Mouse (Mus musculus): ENCODE results near the gene Bdkrb1. TPM values are rescaled to one million over a fixed set of nuclear protein-coding genes. Genes with fewer than 3 reads are reported as not detected.

Gene Bdkrb1
- polyA plus RNA-seq (2016; fragmentation: Nextera tagmentation; extraction: Ambion mirVana), result not detected in 2 replicates

GRCm38 (mm10) chr12:105602581-105603210 lies at the start of gene Bdkrb1:
Bdkrb1 (plus strand) TSS chr12:105603085.
- Histone ChIP-seq H3K9ac (replicated peaks) (no peak within 1 kb of the TSS), H3K4me3 (no peak within 1 kb of the TSS), H3K27ac (replicated peaks) (no peak within 1 kb of the TSS), H3K36me3 (no peaks in the 10 kb centered on the region), H3K4me2 (replicated peaks) (no peak within 1 kb of the TSS), H3K9me3 (no peaks in the 10 kb centered on the region), H3K27me3 (peaks cover 61% of the 10 kb centered on the region), H3K4me1 (peaks cover 21% of the 10 kb centered on the region)
- 82% methylated on average over 11 of the region's 11 CpGs for WGBS
- no peak for ATAC-seq (ENCODE audit: low FRiP score, low read depth)

GRCm38 (mm10) chr12:105554151-105554772 lies 48.6 kb upstream of the Bdkrb1 start:
- Histone ChIP-seq H3K27ac (replicated peaks) (no peak overlapping the region), H3K36me3 (no peaks in the 10 kb centered on the region), H3K9ac (replicated peaks) (no peak overlapping the region), H3K4me3 (no peak overlapping the region), H3K9me3 (no peaks in the 10 kb centered on the region), H3K4me2 (replicated peaks) (no peak overlapping the region), H3K27me3 (no peaks in the 10 kb centered on the region; the same call in 1 of the 2 replicates), H3K4me1 (0 out of 2 replicates have a peak, but pooled peaks cover 4% of the 10 kb centered on the region)
- ATAC-seq (ENCODE audit: low FRiP score, low read depth), result no peak
- 87% methylated on average over 8 of the region's 8 CpGs for WGBS

GRCm38 (mm10) chr12:105555172-105555571 lies 47.7 kb upstream of the Bdkrb1 start:
- H3K27me3 ChIP-seq, result no peaks in the 10 kb centered on the region; the same call in 1 of the 2 replicates
- H3K4me3 ChIP-seq, result no peak overlapping the region
- 0 out of 2 replicates have a peak, but pooled peaks cover 4% of the 10 kb centered on the region for H3K4me1 ChIP-seq
- H3K27ac ChIP-seq (replicated peaks), result no peak overlapping the region
- no peaks in the 10 kb centered on the region for H3K36me3 ChIP-seq
- H3K9me3 ChIP-seq, result no peaks in the 10 kb centered on the region
- WGBS, result 79% methylated on average over 5 of the region's 5 CpGs
- no peak overlapping the region for H3K9ac ChIP-seq (replicated peaks)
- H3K4me2 ChIP-seq (replicated peaks), result no peak overlapping the region
- ATAC-seq (ENCODE audit: low FRiP score, low read depth), result no peak

- Histone ChIP-seq H3K9ac (replicated peaks) (no peak overlapping the region), H3K4me2 (replicated peaks) (no peak overlapping the region), H3K9me3 (no peaks in the 10 kb centered on the region), H3K4me1 (peaks cover 5% of the 10 kb centered on the region; the same call in 1 of the 2 replicates), H3K27ac (replicated peaks) (no peak overlapping the region), H3K36me3 (no peaks in the 10 kb centered on the region), H3K4me3 (no peak overlapping the region), H3K27me3 (peaks cover 21% of the 10 kb centered on the region)
- WGBS, result 77% methylated on average over 7 of the region's 7 CpGs
- no peak for ATAC-seq (ENCODE audit: low FRiP score, low read depth)
Observed at GRCm38 (mm10) chr12:105557250-105557925, 45.5 kb upstream of the Bdkrb1 start.

- no peak for ATAC-seq (ENCODE audit: low FRiP score, low read depth)
- Histone ChIP-seq H3K4me3 (no peak overlapping the region), H3K36me3 (no peaks in the 10 kb centered on the region), H3K9me3 (no peaks in the 10 kb centered on the region), H3K9ac (replicated peaks) (no peak overlapping the region), H3K4me1 (peaks cover 20% of the 10 kb centered on the region), H3K27ac (replicated peaks) (no peak overlapping the region), H3K4me2 (replicated peaks) (no peak overlapping the region), H3K27me3 (peaks cover 53% of the 10 kb centered on the region)
- 58% methylated on average over 8 of the region's 8 CpGs for WGBS
Observed at GRCm38 (mm10) chr12:105561007-105561534, 41.8 kb upstream of the Bdkrb1 start.

GRCm38 (mm10) chr12:105562056-105562820 lies 40.6 kb upstream of the Bdkrb1 start:
- Histone ChIP-seq H3K36me3 (no peaks in the 10 kb centered on the region), H3K9me3 (no peaks in the 10 kb centered on the region), H3K27ac (replicated peaks) (no peak overlapping the region), H3K9ac (replicated peaks) (no peak overlapping the region), H3K4me1 (peaks cover 20% of the 10 kb centered on the region), H3K27me3 (peaks cover 53% of the 10 kb centered on the region), H3K4me3 (peak overlapping the region; percentile 36), H3K4me2 (replicated peaks) (peak overlapping the region; percentile 60)
- no peak for ATAC-seq (ENCODE audit: low FRiP score, low read depth)
- 33% methylated on average over 8 of the region's 8 CpGs for WGBS

DNA sequence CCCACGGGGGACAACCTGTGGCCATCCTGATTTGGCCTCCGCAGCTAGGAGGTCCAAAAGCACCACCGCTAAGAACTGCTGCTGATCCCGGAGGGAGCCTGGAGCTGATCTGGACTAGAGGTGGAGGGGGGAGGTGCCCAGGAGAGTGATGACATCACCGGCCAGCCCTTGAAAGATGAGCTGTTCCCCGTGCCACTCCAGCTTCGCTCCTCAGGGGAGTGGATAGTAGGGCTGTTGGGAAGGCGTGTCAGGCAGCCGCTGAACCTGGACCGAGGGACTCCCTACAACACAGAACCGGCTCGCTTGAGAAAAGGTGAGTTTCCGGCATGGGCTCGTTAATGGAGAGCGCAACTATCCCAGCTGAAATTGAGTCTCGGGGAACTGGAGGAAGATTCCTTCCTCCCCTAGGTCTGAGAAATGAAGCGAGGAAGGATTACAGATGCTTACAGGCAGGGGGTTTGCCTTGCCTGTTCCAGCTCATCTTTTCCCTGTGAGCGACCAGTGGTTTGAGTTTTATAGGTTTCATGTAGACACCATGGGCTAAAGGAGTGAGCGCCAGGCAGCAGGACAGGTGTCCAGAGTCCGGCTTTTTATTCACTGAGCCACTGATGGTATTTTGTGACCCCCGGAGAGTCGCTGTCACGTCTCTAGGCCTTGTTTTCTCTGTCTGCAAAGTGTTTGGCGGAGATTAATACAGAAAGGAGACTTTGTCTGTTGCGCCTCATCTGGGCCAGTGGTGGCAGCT lies 39.8 kb upstream of the Bdkrb1 start, which contains the start of gene Bdkrb2:
Gene Bdkrb2, plus strand, starts transcription at position 291 of the 745 bp plus-strand sequence.
- peak within 1 kb of the TSS; percentile 60 for H3K4me2 ChIP-seq (replicated peaks)
- peak; percentile 41 for ATAC-seq (ENCODE audit: low FRiP score, low read depth)
- 1% methylated on average over 25 of the region's 25 CpGs for WGBS
- no peak within 1 kb of the TSS for H3K27ac ChIP-seq (replicated peaks)
- peak within 1 kb of the TSS; percentile 11; the same call in 1 of the 2 replicates for H3K9ac ChIP-seq (replicated peaks)
- H3K4me3 ChIP-seq, result peak within 1 kb of the TSS; percentile 36
- H3K36me3 ChIP-seq, result no peaks in the 10 kb centered on the region
- H3K4me1 ChIP-seq, result peaks cover 20% of the 10 kb centered on the region
- H3K9me3 ChIP-seq, result no peaks in the 10 kb centered on the region
- peaks cover 53% of the 10 kb centered on the region for H3K27me3 ChIP-seq

- Histone ChIP-seq H3K27me3 (peaks cover 53% of the 10 kb centered on the region), H3K4me3 (peak overlapping the region; percentile 36), H3K36me3 (no peaks in the 10 kb centered on the region), H3K27ac (replicated peaks) (no peak overlapping the region), H3K9ac (replicated peaks) (no peak overlapping the region), H3K9me3 (no peaks in the 10 kb centered on the region), H3K4me2 (replicated peaks) (peak overlapping the region; percentile 60), H3K4me1 (peaks cover 20% of the 10 kb centered on the region)
- 11% methylated on average over 25 of the region's 25 CpGs for WGBS
- no peak for ATAC-seq (ENCODE audit: low FRiP score, low read depth)
Observed at GRCm38 (mm10) chr12:105563726-105564275, 39.1 kb upstream of the Bdkrb1 start.

DNA sequence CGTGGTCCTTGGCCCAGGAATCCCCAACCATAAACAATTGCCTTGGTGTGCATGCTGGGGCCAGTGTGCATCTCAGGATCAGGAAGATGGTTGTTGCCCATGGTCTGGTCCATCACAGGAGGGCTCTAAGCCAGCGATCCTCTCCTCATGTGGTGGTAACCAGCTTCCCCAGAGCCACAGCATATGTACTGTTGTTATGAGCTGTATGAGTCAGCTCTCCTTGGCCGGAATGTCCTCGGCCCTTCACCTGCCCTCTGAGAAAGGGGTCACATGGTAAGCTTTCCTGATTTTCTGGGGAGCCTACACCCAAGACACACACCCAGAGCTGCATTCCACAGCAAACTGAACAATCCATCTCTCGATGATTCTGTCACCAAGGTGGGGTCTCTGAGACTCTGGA lies 37.7 kb upstream of the Bdkrb1 start:
- 74% methylated on average over 5 of the region's 5 CpGs for WGBS
- no peak overlapping the region for H3K9ac ChIP-seq (replicated peaks)
- H3K27ac ChIP-seq (replicated peaks), result no peak overlapping the region
- no peaks in the 10 kb centered on the region for H3K9me3 ChIP-seq
- H3K4me2 ChIP-seq (replicated peaks), result no peak overlapping the region
- peaks cover 20% of the 10 kb centered on the region for H3K4me1 ChIP-seq
- peaks cover 53% of the 10 kb centered on the region for H3K27me3 ChIP-seq
- H3K4me3 ChIP-seq, result no peak overlapping the region
- ATAC-seq (ENCODE audit: low FRiP score, low read depth), result no peak
- no peaks in the 10 kb centered on the region for H3K36me3 ChIP-seq

- Histone ChIP-seq H3K36me3 (no peaks in the 10 kb centered on the region), H3K27ac (replicated peaks) (no peak overlapping the region), H3K4me2 (replicated peaks) (no peak overlapping the region), H3K4me3 (no peak overlapping the region), H3K4me1 (no peaks in the 10 kb centered on the region), H3K27me3 (no peaks in the 10 kb centered on the region), H3K9ac (replicated peaks) (no peak overlapping the region), H3K9me3 (no peaks in the 10 kb centered on the region)
- 72% methylated on average over 3 of the region's 3 CpGs for WGBS
- ATAC-seq (ENCODE audit: low FRiP score, low read depth), result no peak
Observed at GRCm38 (mm10) chr12:105571867-105572266, 31.0 kb upstream of the Bdkrb1 start.

- H3K27ac ChIP-seq (replicated peaks), result no peak overlapping the region
- no peak overlapping the region for H3K4me3 ChIP-seq
- H3K4me1 ChIP-seq, result no peaks in the 10 kb centered on the region
- H3K9ac ChIP-seq (replicated peaks), result no peak overlapping the region
- WGBS, result 79% methylated on average over 2 of the region's 2 CpGs
- ATAC-seq (ENCODE audit: low FRiP score, low read depth), result no peak
- H3K9me3 ChIP-seq, result no peaks in the 10 kb centered on the region
- no peaks in the 10 kb centered on the region for H3K27me3 ChIP-seq
- no peaks in the 10 kb centered on the region for H3K36me3 ChIP-seq
- H3K4me2 ChIP-seq (replicated peaks), result no peak overlapping the region
Observed at GRCm38 (mm10) chr12:105572622-105573021, 30.3 kb upstream of the Bdkrb1 start.
